Mouse (Mus musculus) intestine, embryonic 14.5 days (tissue): Measurements from ENCODE around the gene Iyd. TPM values are rescaled to one million over a fixed set of nuclear protein-coding genes. Genes with fewer than 3 reads are reported as not detected.
"Not testable (repeated sequence)": the region's sequence is repeated elsewhere in the genome, so short reads cannot be mapped to it uniquely, and the experiment has no call there.

Source experiments
- ATAC-seq: fragments of 200-750 bp; cut with Nextera tagmentation; replicated peaks from 2 replicates; pipeline ENCODE4 v1.8.0; 2017; ENCODE audit warnings: low read depth, moderate number of reproducible peaks, moderate TSS enrichment, moderate library complexity; ENCODE audit not compliant: low FRiP score, low TSS enrichment
- DNase-seq: peaks from one replicate; pipeline ENCODE4 v3.0.0-alpha.2; 2018; ENCODE audit warnings: low spot score
- H3K27ac ChIP-seq: fragments of 300-500 bp; sonication (generic); 2 replicates; pipeline ENCODE4 v1.5.1; 2014; ENCODE audit warnings: low read depth, mild to moderate bottlenecking, control low read depth
- H3K27me3 ChIP-seq: fragments of 300-500 bp; sonication (generic); replicated peaks from 2 replicates; pipeline ENCODE4 v1.6.1; 2014; ENCODE audit warnings: low read length, control low read depth; ENCODE audit not compliant: control insufficient read depth, insufficient read depth
- H3K36me3 ChIP-seq: fragments of 300-500 bp; sonication (generic); 2 replicates; pipeline ENCODE4 v1.6.1; 2014; ENCODE audit warnings: low read length, control low read depth; ENCODE audit not compliant: control insufficient read depth, insufficient read depth
- H3K4me1 ChIP-seq: fragments of 300-500 bp; sonication (generic); replicated peaks from 2 replicates; pipeline ENCODE4 v1.6.1; 2014; ENCODE audit warnings: low read length, control low read depth, mixed read lengths; ENCODE audit not compliant: control insufficient read depth, insufficient read depth
- H3K4me2 ChIP-seq: fragments of 300-500 bp; sonication (generic); 2 replicates; pipeline ENCODE4 v1.6.1; 2014; ENCODE audit warnings: low read length
- H3K4me3 ChIP-seq: fragments of 300-500 bp; sonication (generic); 2 replicates; pipeline ENCODE4 v1.5.1; 2014; ENCODE audit warnings: low read depth, low read length, control low read depth, mixed read lengths
- H3K9ac ChIP-seq: fragments of 300-500 bp; sonication (generic); 2 replicates; pipeline ENCODE4 v1.6.1; 2014; ENCODE audit warnings: mild to moderate bottlenecking, low read length
- H3K9me3 ChIP-seq: fragments of 300-500 bp; sonication (generic); 2 replicates; pipeline ENCODE4 v1.6.1; 2016; ENCODE audit warnings: low read length, control low read depth; ENCODE audit not compliant: control insufficient read depth
- WGBS: fragments of 180-500 bp; shearing (Covaris S2); extraction: QIAGEN DNeasy Blood & Tissue Kit; methylation state at CpG from one replicate; pipeline ENCODE4 v1.1.7; 2014; 5-methylcytosine and 5-hydroxymethylcytosine counted together
- polyA plus RNA-seq: library from polyadenylated mRNA; unstranded; fragments of >200 nt; fragmentation: Nextera tagmentation; extraction: Ambion mirVana; gene quantifications from 2 replicates; pipeline ENCODE4 v1.2.1, GENCODE M21; 2014

Iyd gene
- polyA plus RNA-seq, result 1.1 and 2.2 TPM in 2 replicates

DNA sequence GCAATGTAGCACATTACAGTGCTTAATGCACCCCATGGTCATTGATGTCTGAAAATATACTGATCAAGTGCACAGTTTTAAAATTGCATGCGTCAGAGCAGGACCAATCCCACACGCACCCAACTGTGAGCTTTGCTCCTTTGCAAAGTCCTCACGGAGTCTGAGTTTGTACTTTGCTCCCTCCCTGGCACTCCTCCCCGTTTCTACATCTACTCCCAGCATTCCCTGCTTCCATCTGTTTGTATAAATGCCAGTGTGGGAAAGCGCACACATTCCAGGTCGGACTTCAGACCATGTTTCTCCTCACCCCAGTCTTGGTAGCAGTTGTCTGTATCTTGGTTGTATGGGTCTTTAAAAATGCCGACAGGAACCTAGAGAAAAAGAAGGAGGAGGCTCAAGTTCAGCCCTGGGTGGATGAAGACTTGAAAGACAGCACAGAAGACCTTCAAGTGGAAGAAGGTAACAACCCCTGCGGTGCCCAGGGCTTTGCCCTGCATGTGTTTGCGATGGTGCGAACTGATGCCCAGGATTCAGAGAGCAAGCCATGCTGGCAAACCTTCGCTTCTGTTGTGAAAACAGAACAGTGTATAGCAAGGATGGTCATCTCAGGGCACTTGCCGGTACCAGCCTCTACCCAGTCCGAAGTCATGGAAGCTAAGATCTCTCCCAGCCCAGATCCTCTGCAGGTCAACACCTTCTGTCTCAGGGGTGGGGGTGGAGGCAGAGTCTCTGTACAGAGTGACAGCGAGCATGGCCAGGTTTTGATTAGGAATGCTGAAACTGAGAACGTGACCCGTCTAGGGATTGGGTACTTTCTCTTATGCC lies at the start of gene Iyd:
TSS of gene Iyd (plus strand) at position 238 of the 825 bp plus-strand sequence.
- H3K27ac ChIP-seq, result no peak within 1 kb of the TSS
- H3K36me3 ChIP-seq, result no peaks in the 10 kb centered on the region
- H3K4me2 ChIP-seq, result no peak within 1 kb of the TSS
- WGBS, result 68% methylated on average over 16 of the region's 16 CpGs
- no peaks in the 10 kb centered on the region for H3K9me3 ChIP-seq
- no peaks in the 10 kb centered on the region for H3K4me1 ChIP-seq
- no peak within 1 kb of the TSS for H3K4me3 ChIP-seq
- no peaks in the 10 kb centered on the region for H3K27me3 ChIP-seq
- no peak within 1 kb of the TSS for H3K9ac ChIP-seq
- DNase-seq (no peak), ATAC-seq (peak; percentile 68)

DNA sequence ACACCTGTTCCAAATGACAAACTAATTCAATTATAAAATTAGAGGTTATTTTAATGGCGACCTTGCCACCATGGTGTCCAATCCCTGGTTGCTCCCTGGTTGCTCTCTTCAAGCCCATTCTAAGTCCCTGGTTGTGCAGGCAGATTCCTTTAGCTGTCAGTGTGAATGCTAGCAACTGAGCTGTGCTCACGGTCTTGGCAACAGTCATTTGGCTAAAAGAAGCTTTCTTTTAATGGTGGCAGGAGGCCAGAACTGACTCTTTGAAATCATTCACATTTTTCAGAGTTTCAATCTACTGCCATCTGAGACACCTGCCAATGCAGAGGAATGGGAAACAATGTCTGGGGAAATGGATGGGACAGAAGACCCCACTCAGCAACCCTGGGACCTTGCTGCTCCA lies 43.2 kb upstream of the Iyd start:
- DNase-seq (no peak), ATAC-seq (no peak)
- H3K27me3 ChIP-seq, result no peaks in the 10 kb centered on the region
- H3K4me1 ChIP-seq, result no peaks in the 10 kb centered on the region
- H3K9ac ChIP-seq, result no peak overlapping the region
- H3K4me3 ChIP-seq, result no peak overlapping the region
- no peak overlapping the region for H3K27ac ChIP-seq
- 0 out of 2 replicates have a peak, but pooled peaks cover 4% of the 10 kb centered on the region for H3K9me3 ChIP-seq
- H3K4me2 ChIP-seq, result no peak overlapping the region
- H3K36me3 ChIP-seq, result no peaks in the 10 kb centered on the region
- 72% methylated on average over 2 of the region's 2 CpGs for WGBS

DNA sequence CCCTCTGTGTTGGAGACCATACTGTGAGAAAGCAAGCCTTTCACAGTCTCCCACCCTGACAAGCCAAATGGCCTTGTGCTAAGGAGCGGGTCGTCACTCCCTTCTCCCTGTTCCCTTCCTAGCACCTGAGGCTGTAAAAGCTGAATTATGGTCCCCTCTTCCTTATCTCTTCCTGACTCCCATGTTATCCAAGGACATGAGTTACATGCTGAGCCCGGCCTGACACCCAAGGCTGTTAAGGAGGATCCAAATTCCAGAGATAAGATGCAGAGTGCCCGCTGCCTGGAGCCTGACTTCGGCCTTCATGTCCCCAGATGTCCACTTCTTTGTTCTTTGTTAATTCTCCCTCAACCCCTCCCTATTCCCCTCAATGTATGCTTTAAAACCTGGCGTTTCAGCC lies 39.2 kb upstream of the Iyd start:
- H3K27me3 ChIP-seq, H3K4me1 ChIP-seq, H3K9me3 ChIP-seq, H3K27ac ChIP-seq, H3K4me2 ChIP-seq, DNase-seq, H3K36me3 ChIP-seq, H3K4me3 ChIP-seq, H3K9ac ChIP-seq, ATAC-seq: not testable (repeated sequence)
- WGBS, result 75% methylated on average over 6 of the region's 6 CpGs

DNA sequence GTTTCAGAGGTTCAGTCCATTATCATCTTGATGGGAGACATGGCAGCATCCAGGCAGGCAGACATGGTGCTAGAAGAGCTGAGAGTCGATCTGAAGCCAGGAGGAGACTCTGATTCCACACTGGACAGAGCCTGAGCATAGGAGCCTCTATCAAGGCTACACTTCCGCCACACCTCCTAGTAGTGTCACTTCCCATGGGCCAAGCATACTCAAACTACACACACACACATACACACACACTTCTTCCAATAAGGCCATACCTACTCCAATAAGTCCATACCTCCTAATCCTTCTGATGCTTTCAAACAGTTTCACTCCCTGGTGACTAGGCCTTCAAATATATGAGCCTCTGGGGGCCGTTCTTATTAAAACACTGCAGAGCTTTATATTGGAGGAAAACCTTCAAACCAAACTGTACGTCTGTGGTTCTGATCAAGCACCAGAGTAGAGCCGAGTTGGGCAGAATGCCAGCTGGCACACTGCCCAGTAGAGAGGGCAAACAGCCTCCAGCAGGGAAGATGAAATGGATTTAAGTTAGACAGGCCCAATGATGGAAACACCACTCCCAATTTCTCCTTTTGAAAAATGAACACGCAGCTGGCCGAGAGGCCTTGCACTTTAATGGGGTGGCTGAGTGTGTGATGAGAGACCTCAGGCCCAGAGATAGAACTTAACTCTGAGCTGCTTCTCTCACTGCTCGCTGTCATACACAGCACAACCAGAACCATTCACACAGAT lies 32.4 kb upstream of the Iyd start:
- no peak overlapping the region for H3K9ac ChIP-seq
- peak; percentile 78; the same call in 1 of the 2 replicates for ATAC-seq
- H3K36me3 ChIP-seq, result no peaks in the 10 kb centered on the region
- no peak overlapping the region; the same call in 1 of the 2 replicates for H3K27ac ChIP-seq
- 0 out of 2 replicates have a peak, but pooled peaks cover 3% of the 10 kb centered on the region for H3K9me3 ChIP-seq
- H3K4me1 ChIP-seq, result peaks cover 15% of the 10 kb centered on the region
- peak; percentile 76 for DNase-seq
- no peak overlapping the region for H3K4me2 ChIP-seq
- 41% methylated on average over 8 of the region's 8 CpGs for WGBS
- H3K4me3 ChIP-seq, result no peak overlapping the region
- no peaks in the 10 kb centered on the region for H3K27me3 ChIP-seq

DNA sequence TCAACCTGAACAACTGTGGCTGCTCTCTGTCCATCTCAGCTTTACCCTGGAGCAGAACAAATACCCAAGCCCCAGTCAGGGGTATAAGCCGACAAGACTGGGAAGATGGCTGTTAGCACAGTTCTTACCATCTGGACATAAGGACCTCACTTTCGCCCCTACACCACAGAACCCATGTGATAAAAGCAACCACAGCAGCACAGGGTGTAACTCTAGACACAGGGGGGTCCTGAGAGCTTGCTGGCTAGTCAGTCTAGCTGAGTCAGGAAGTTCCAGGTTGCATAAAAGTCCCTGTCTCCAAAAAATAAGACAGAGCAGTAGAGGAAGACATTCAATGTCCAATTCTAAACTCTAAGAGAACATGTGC lies 31.8 kb upstream of the Iyd start:
- Histone ChIP-seq H3K27me3 (no peaks in the 10 kb centered on the region), H3K9ac (no peak overlapping the region), H3K9me3 (0 out of 2 replicates have a peak, but pooled peaks cover 3% of the 10 kb centered on the region), H3K27ac (no peak overlapping the region; the same call in 1 of the 2 replicates), H3K4me2 (no peak overlapping the region), H3K4me1 (peaks cover 15% of the 10 kb centered on the region), H3K4me3 (no peak overlapping the region), H3K36me3 (no peaks in the 10 kb centered on the region)
- ATAC-seq, result peak; percentile 23; the same call in 1 of the 2 replicates
- DNase-seq, result no peak
- WGBS, result 62% methylated on average over 2 of the region's 2 CpGs

DNA sequence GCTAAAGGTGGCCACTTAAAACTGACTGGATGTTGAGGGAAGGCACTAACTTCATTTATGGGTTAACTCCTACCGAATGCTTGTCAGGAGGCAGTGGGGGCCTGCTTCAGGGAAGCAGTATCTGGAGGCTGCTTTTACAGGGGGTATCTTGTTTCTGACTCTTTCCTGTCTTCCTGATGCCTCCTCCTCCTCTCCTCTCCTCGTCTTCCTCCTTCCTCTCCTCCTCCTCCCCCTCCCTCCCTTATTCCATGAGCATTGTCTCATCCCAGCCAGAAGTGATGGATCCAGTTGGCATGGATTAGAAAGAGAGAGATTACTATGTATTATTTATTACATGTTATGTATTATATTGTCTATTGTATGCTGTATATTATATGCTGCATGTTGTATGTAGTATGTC lies 31.3 kb upstream of the Iyd start:
- peaks cover 15% of the 10 kb centered on the region for H3K4me1 ChIP-seq
- H3K4me3 ChIP-seq, result no peak overlapping the region
- H3K27ac ChIP-seq, result no peak overlapping the region
- no peak overlapping the region for H3K4me2 ChIP-seq
- H3K36me3 ChIP-seq, result no peaks in the 10 kb centered on the region
- DNase-seq (no peak), ATAC-seq (no peak)
- H3K9ac ChIP-seq, result no peak overlapping the region
- 55% methylated on average over 2 of the region's 2 CpGs for WGBS
- H3K27me3 ChIP-seq, result no peaks in the 10 kb centered on the region
- H3K9me3 ChIP-seq, result 0 out of 2 replicates have a peak, but pooled peaks cover 3% of the 10 kb centered on the region

DNA sequence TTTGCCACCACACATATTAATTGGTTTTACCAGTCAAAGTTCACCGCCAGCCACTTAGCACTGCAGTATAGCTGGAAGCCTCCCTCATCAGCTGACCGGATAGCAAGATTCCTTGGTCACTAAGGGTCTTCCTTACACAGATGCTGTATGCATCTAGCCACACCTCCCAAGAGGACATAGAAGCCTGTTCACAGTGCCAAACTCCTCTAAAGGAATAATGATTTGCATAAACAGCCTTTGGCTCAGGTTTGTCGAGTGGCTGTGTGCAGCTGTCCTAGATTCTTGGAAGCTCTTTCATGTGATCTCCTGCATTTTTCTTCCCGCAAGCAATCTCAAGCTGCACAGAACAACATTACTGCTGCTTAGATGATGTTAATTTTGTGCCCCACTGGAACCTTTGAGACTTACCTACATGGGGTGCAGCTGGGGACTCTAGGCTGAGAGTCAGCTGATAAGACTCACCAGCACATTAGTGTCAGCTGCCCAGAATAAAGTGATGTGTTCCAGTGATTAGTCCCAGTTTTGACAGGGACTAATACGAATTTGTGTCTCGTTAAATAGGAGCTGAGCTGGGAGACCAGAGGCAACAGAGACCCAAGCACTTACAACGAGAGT lies 30.3 kb upstream of the Iyd start:
- Histone ChIP-seq H3K27ac (no peak overlapping the region), H3K9me3 (0 out of 2 replicates have a peak, but pooled peaks cover 3% of the 10 kb centered on the region), H3K36me3 (no peaks in the 10 kb centered on the region), H3K9ac (no peak overlapping the region), H3K4me1 (peaks cover 15% of the 10 kb centered on the region), H3K4me3 (no peak overlapping the region), H3K27me3 (no peaks in the 10 kb centered on the region), H3K4me2 (no peak overlapping the region)
- no peak for ATAC-seq
- no peak for DNase-seq
- 53% methylated on average over 7 of the region's 7 CpGs for WGBS

DNA sequence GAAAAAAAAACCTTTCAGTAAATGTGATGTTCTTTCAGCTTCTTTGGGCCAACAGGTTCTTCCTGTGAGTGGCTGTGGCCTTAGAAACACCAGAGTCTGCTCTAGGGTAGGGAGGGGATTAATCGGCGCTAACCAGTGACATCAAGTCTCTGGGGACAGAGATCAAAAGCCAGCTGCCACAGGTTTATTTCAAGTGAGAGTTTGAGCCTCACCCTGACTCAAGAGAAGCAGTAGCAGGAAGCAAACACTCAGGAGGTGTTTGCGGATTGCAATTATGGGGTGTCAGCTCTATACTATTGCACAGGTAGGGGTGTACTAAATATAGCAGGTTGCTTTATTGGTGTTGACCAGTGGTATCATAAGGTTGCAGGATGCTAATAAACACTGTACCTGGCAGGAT lies 29.6 kb upstream of the Iyd start:
- Histone ChIP-seq H3K36me3 (no peaks in the 10 kb centered on the region), H3K4me3 (no peak overlapping the region), H3K27ac (no peak overlapping the region), H3K4me1 (peaks cover 15% of the 10 kb centered on the region), H3K9ac (no peak overlapping the region), H3K9me3 (0 out of 2 replicates have a peak, but pooled peaks cover 3% of the 10 kb centered on the region), H3K27me3 (no peaks in the 10 kb centered on the region), H3K4me2 (no peak overlapping the region)
- DNase-seq (no peak), ATAC-seq (no peak)
- 68% methylated on average over 3 of the region's 3 CpGs for WGBS
